Comparison of ENCODE assay signal across 13 mouse cellular contexts in the genomic region with DNA sequence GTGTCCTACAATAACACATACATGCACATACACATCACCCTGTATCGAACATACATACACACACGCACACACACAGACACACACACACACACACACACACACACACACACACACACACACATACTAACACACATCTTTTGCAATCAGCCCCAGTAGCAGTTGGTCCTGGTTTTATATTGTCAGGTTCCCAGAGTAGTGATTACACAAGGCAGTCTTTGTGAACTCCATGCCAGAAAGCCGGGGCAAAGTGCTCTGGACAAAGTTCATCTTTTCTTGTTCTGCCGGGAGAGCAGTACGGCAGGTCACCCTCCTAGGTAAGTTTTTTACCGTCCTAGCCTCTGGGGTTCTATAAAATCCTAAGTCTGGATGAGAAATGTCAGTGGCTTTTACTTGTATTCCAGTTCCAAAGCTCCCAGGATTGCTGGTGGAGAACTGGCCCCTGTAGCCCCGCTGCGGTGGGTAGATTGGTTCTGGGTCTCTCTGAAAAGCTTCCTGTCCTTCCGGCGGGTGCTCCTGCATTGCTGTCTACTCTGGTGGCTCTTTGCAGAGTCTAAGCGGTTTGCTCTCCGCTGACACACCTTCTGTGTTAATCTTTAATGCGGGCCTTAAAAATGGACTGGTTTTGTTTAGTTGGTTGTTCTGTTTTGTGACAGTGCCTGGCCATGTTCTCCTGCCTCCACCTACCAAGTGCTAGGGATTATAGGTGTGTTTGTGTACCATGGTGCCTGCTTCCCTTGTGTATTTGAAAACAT. TPM values are rescaled to one million over a fixed set of nuclear protein-coding genes. Genes with fewer than 3 reads are reported as not detected.
DNase-seq lines count a peak whose midpoint lies in the region; ATAC-seq lines count a peak whose summit lies in the region.
"Had no signal": no experiment of that assay in that cellular context is flagged by ENCODE, and none has a peak within 500 bp of the region (broad histone marks: within the 10 kb centered on the region; RNA-seq: fewer than 3 reads in every experiment).

No protein-coding gene starts in this region.

- intact Hi-C loops in gastrocnemius, postnatal 14 days (cut with DNase I; ENCODE audit: low total_unique reads) = no loop called here
- intact Hi-C loops in heart, postnatal 10 days (cut with DNase I) = no loop called here

- H3K4me2 ChIP-seq in intestine, embryonic 15.5 days (replicated peaks) = peak overlapping the region; percentile 22
- peak overlapping the region; percentile 21 for H3K4me2 ChIP-seq in stomach, embryonic 15.5 days

- WGBS in intestine, embryonic 15.5 days = 65% methylated on average over 13 of the region's 13 CpGs
- 71% methylated on average over 13 of the region's 13 CpGs for WGBS in stomach, embryonic 15.5 days

- no peak overlapping the region for H3K9ac ChIP-seq in intestine, embryonic 15.5 days
- no peak overlapping the region for H3K9ac ChIP-seq in stomach, embryonic 15.5 days

- peak overlapping the region; percentile 64 for H3K27ac ChIP-seq in intestine, embryonic 15.5 days
- H3K27ac ChIP-seq in stomach, embryonic 15.5 days = peak overlapping the region; percentile 41
- H3K27ac ChIP-seq: heart, adult 2 months; left cerebral cortex, adult 2 months had no signal

- ATAC-seq in intestine, embryonic 15.5 days = peak; percentile 91
- peak; percentile 76 for ATAC-seq in stomach, embryonic 15.5 days (ENCODE audit: insufficient read depth, low FRiP score, low read depth)

- H3K9me3 ChIP-seq in intestine, embryonic 15.5 days = no peaks in the 10 kb centered on the region
- H3K9me3 ChIP-seq in stomach, embryonic 15.5 days = no peaks in the 10 kb centered on the region

- peak; percentile 83 to 85 for DNase-seq in kidney, adult 8-10 months
- peak; percentile 32 for DNase-seq in liver
- DNase-seq in retina, postnatal 1 day = no peak
- no peak for DNase-seq in gastrocnemius, postnatal 14 days
- no peak for DNase-seq in heart, postnatal 10 days
- DNase-seq: adrenal gland, postnatal 25 days; heart, adult 2 months; lung, adult 18-20 months; thymus, postnatal 36 days had no signal

- H3K4me3 ChIP-seq in intestine, embryonic 15.5 days (replicated peaks) = peak overlapping the region; percentile 8
- no peak overlapping the region for H3K4me3 ChIP-seq in stomach, embryonic 15.5 days (replicated peaks)
- H3K4me3 ChIP-seq: heart, adult 2 months; left cerebral cortex, adult 2 months had no signal

- no peaks in the 10 kb centered on the region for H3K36me3 ChIP-seq in intestine, embryonic 15.5 days
- no peaks in the 10 kb centered on the region for H3K36me3 ChIP-seq in stomach, embryonic 15.5 days

- peaks cover 6% of the 10 kb centered on the region for H3K4me1 ChIP-seq in intestine, embryonic 15.5 days (replicated peaks)
- H3K4me1 ChIP-seq in stomach, embryonic 15.5 days = no peaks in the 10 kb centered on the region

- H3K27me3 ChIP-seq in intestine, embryonic 15.5 days (replicated peaks) = no peaks in the 10 kb centered on the region
- H3K27me3 ChIP-seq in stomach, embryonic 15.5 days (replicated peaks) = no peaks in the 10 kb centered on the region
- H3K27me3 ChIP-seq: CH12.LX had no signal

RNA-seq across cellular contexts. Expression of gene Rufy3, which starts 28.8 kb away (rescaled TPM):
- 17.4 and 20.9 TPM in 2 replicates for polyA plus RNA-seq in intestine, embryonic 15.5 days (2015; fragmentation: Nextera tagmentation; extraction: Ambion mirVana)
- polyA plus RNA-seq in stomach, embryonic 15.5 days (2015; fragmentation: Nextera tagmentation; extraction: Ambion mirVana) = 16.8 and 18.3 TPM in 2 replicates
- 1 to 10 TPM; 7.0 to 8.4 TPM for total RNA-seq in gastrocnemius, postnatal 14 days (2021)
- total RNA-seq in heart, postnatal 10 days (2021) = 10 to 100 TPM; 12.7 to 12.8 TPM

RNA-seq across cellular contexts. Expression of gene Utp3, which starts 39.3 kb away (rescaled TPM):
- polyA plus RNA-seq in intestine, embryonic 15.5 days (2015; fragmentation: Nextera tagmentation; extraction: Ambion mirVana) = 59.4 and 61.2 TPM in 2 replicates
- polyA plus RNA-seq in stomach, embryonic 15.5 days (2015; fragmentation: Nextera tagmentation; extraction: Ambion mirVana) = 62.6 and 65.5 TPM in 2 replicates
- total RNA-seq in gastrocnemius, postnatal 14 days (2021) = 10 to 100 TPM; 22.5 to 23.4 TPM
- total RNA-seq in heart, postnatal 10 days (2021) = 10 to 100 TPM; 21.5 to 21.9 TPM

Comparison
In these comparisons a context has a peak if more than half of its experiments do, and no peak if none do; other contexts are left out.
1. DNase-seq: peak in kidney, adult 8-10 months (2 of 2) and liver (single experiment); none in retina, postnatal 1 day (single experiment), gastrocnemius, postnatal 14 days (single experiment) and heart, postnatal 10 days (0 of 2).